Mouse (Mus musculus): Measurements from ENCODE around the gene Cox7a1. TPM values are rescaled to one million over a fixed set of nuclear protein-coding genes. Genes with fewer than 3 reads are reported as not detected.

The Cox7a1 gene
- polyA plus RNA-seq, 1 experiment = 5.2 TPM

- H3K27me3 ChIP-seq (ENCODE audit: control insufficient read depth, insufficient read depth, low read length) = no peaks in the 10 kb centered on the region
- H3K4me1 ChIP-seq (ENCODE audit: control insufficient read depth, insufficient read depth, low read length) = peaks cover 14% of the 10 kb centered on the region
- no peak overlapping the region for H3K4me3 ChIP-seq (ENCODE audit: control insufficient read depth, low read depth, low read length)
- H3K36me3 ChIP-seq (ENCODE audit: control insufficient read depth, insufficient read depth, low read length) = no peaks in the 10 kb centered on the region
- no peak for TF ChIP-seq POLR2A (IDR thresholded peaks at IDR 0.05; ENCODE audit: control insufficient read depth, low read depth, low read length)
- TF ChIP-seq CTCF (IDR thresholded peaks at IDR 0.05; ENCODE audit: control insufficient read depth, insufficient read depth, insufficient replicate concordance, low read depth, low read length) = no peak
- H3K27ac ChIP-seq (ENCODE audit: control insufficient read depth, insufficient read depth, low read depth, low read length) = no peak overlapping the region
Observed at GRCm38 (mm10) chr7:30234276-30234858, 50.4 kb downstream of the Cox7a1 start.

- Histone ChIP-seq H3K27ac (ENCODE audit: control insufficient read depth, insufficient read depth, low read depth, low read length) (no peak overlapping the region), H3K4me1 (ENCODE audit: control insufficient read depth, insufficient read depth, low read length) (peaks cover 14% of the 10 kb centered on the region), H3K4me3 (ENCODE audit: control insufficient read depth, low read depth, low read length) (no peak overlapping the region), H3K36me3 (ENCODE audit: control insufficient read depth, insufficient read depth, low read length) (no peaks in the 10 kb centered on the region), H3K27me3 (ENCODE audit: control insufficient read depth, insufficient read depth, low read length) (no peaks in the 10 kb centered on the region)
- TF ChIP-seq POLR2A (IDR thresholded peaks at IDR 0.05; ENCODE audit: control insufficient read depth, low read depth, low read length) (no peak), CTCF (IDR thresholded peaks at IDR 0.05; ENCODE audit: control insufficient read depth, insufficient read depth, insufficient replicate concordance, low read depth, low read length) (no peak)
Observed at GRCm38 (mm10) chr7:30235091-30235490, 51.1 kb downstream of the Cox7a1 start.

- peaks cover 14% of the 10 kb centered on the region for H3K4me1 ChIP-seq (ENCODE audit: control insufficient read depth, insufficient read depth, low read length)
- TF ChIP-seq CTCF (IDR thresholded peaks at IDR 0.05; ENCODE audit: control insufficient read depth, insufficient read depth, insufficient replicate concordance, low read depth, low read length) (no peak), POLR2A (IDR thresholded peaks at IDR 0.05; ENCODE audit: control insufficient read depth, low read depth, low read length) (no peak)
- no peaks in the 10 kb centered on the region for H3K36me3 ChIP-seq (ENCODE audit: control insufficient read depth, insufficient read depth, low read length)
- H3K27me3 ChIP-seq (ENCODE audit: control insufficient read depth, insufficient read depth, low read length) = no peaks in the 10 kb centered on the region
- no peak within 1 kb of the TSS for H3K4me3 ChIP-seq (ENCODE audit: control insufficient read depth, low read depth, low read length)
- H3K27ac ChIP-seq (ENCODE audit: control insufficient read depth, insufficient read depth, low read depth, low read length) = no peak within 1 kb of the TSS
Observed at GRCm38 (mm10) chr7:30235625-30236024, 51.7 kb downstream of the Cox7a1 start, which contains the start of gene Ovol3. Gene Ovol3 (minus strand): TSS chr7:30235725.

Other genes with a start within 250 kb of the Cox7a1 start
- 0.60 and 0.93 TPM in 2 replicates for gene Zfp74, start 230.1 kb upstream of the Cox7a1 start, polyA plus RNA-seq (2012; rRNA removed)
- gene Zfp568, start 200.2 kb upstream of the Cox7a1 start, polyA plus RNA-seq (2012; rRNA removed) = 2.5 and 2.7 TPM in 2 replicates
- gene Zfp14, start 132.8 kb upstream of the Cox7a1 start, polyA plus RNA-seq (2012; rRNA removed) = 1.1 and 1.4 TPM in 2 replicates
- 0.65 and 0.67 TPM in 2 replicates for gene Zfp82, start 111.2 kb upstream of the Cox7a1 start, polyA plus RNA-seq (2012; rRNA removed)
- gene Gm26920, start 93.7 kb upstream of the Cox7a1 start, polyA plus RNA-seq (2012; rRNA removed) = not detected in 2 replicates
- 0.43 and 0.76 TPM in 2 replicates for gene Zfp566, start 93.6 kb upstream of the Cox7a1 start, polyA plus RNA-seq (2012; rRNA removed)
- 5.7 and 8.9 TPM in 2 replicates for gene Zfp260, start 89.4 kb upstream of the Cox7a1 start, polyA plus RNA-seq (2012; rRNA removed)
- 3.7 and 4.9 TPM in 2 replicates for gene Zfp382, start 62.2 kb upstream of the Cox7a1 start, polyA plus RNA-seq (2012; rRNA removed)
- 5.8 and 6.4 TPM in 2 replicates for gene Zfp146, start 14.4 kb upstream of the Cox7a1 start, polyA plus RNA-seq (2012; rRNA removed)
- 562 and 592 TPM in 2 replicates for gene Capns1, start 14.7 kb downstream of the Cox7a1 start, polyA plus RNA-seq (2012; rRNA removed)
- 242 and 257 TPM in 2 replicates for gene Polr2i, start 47.8 kb downstream of the Cox7a1 start, polyA plus RNA-seq (2012; rRNA removed)
- 65.7 and 66.2 TPM in 2 replicates for gene Tbcb, start 48.1 kb downstream of the Cox7a1 start, polyA plus RNA-seq (2012; rRNA removed)
- 0.63 and 0.89 TPM in 2 replicates for gene Ovol3, start 51.6 kb downstream of the Cox7a1 start, polyA plus RNA-seq (2012; rRNA removed)
- 1.8 and 2.3 TPM in 2 replicates for gene Thap8, start 96.0 kb downstream of the Cox7a1 start, polyA plus RNA-seq (2012; rRNA removed)
- gene Wdr62, start 96.3 kb downstream of the Cox7a1 start, polyA plus RNA-seq (2012; rRNA removed) = 713 and 754 TPM in 2 replicates
- gene Clip3, start 107.6 kb downstream of the Cox7a1 start, polyA plus RNA-seq (2012; rRNA removed) = 4.8 and 6.6 TPM in 2 replicates
- 36.5 and 38.0 TPM in 2 replicates for gene Alkbh6, start 124.6 kb downstream of the Cox7a1 start, polyA plus RNA-seq (2012; rRNA removed)
- gene Syne4, start 130.7 kb downstream of the Cox7a1 start, polyA plus RNA-seq (2012; rRNA removed) = 7.4 and 9.6 TPM in 2 replicates
- 0.18 and 0.28 TPM in 2 replicates for gene E130208F15Rik, start 137.6 kb downstream of the Cox7a1 start, polyA plus RNA-seq (2012; rRNA removed)
- gene Sdhaf1, start 139.8 kb downstream of the Cox7a1 start, polyA plus RNA-seq (2012; rRNA removed) = 6.1 and 6.5 TPM in 2 replicates
- 0.27 and 0.35 TPM in 2 replicates for gene Lrfn3, start 178.6 kb downstream of the Cox7a1 start, polyA plus RNA-seq (2012; rRNA removed)
- gene Tyrobp, start 229.6 kb downstream of the Cox7a1 start, polyA plus RNA-seq (2012; rRNA removed) = 7.0 and 9.1 TPM in 2 replicates
- 0.93 TPM in 1 of 2 replicates, not detected in the other for gene Hcst, start 235.7 kb downstream of the Cox7a1 start, polyA plus RNA-seq (2012; rRNA removed)
- 0.36 and 0.52 TPM in 2 replicates for gene Nfkbid, start 237.6 kb downstream of the Cox7a1 start, polyA plus RNA-seq (2012; rRNA removed)

All from testis, adult 2 months (tissue).